Mouse (Mus musculus) heart, adult 11 months (tissue): Measurements from ENCODE around the gene Dph1.

Source experiments
- DNase-seq: peaks from one replicate; pipeline ENCODE4 v3.0.0; 2022

Gene Dph1

DNA sequence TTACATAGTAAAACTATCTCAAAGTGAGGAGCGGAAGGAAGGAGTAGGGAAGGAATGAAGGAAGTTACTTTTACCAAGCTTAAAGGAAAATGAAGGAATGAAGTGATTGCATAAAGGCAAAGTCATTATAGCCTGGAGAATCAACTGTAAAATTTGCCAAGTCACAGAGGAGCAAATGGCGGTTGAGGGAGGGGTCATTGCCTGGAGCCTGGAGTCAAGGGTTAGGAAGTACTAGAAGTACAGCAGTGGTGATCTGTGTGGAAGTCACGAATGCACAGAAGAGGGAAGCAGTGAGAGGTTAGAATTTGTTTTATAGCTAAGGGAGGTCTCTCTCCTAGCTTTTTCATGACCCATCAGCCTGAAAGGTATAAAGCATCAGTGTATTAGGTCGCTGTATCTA lies 59.7 kb downstream of the Dph1 start:
- peak; percentile 58 for DNase-seq

DNA sequence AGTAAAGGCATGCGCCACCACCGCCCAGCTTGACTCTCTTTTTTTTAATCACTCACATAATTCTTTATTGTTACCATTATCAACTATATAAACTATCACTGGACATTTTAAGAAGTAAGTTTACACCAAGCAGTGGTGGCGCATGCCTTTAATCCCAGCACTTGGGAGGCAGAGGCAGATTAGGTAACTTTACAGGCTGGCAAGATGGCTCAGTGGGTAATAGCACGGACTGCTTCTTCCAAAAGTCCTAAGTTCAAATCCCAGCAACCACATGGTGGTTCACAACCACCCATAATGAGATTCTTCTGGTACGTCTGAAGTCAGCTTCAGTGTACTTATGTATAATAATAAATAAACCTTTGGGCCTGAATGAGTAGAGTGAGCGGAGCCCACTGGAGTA lies 61.6 kb downstream of the Dph1 start:
- peak; percentile 66 for DNase-seq
